8 mouse cellular contexts compared by ENCODE assay signal in genomic region chr11:120378611-120379540, GRCm38 (mm10). TPM values are rescaled to one million over a fixed set of nuclear protein-coding genes. Genes with fewer than 3 reads are reported as not detected.
DNase-seq lines count a peak whose midpoint lies in the region; ATAC-seq lines count a peak whose summit lies in the region.

Gene Faap100, minus strand, starts transcription at chr11:120378764.

- intact Hi-C loops in gastrocnemius, postnatal 14 days (cut with DNase I; ENCODE audit: low total_unique reads), result no loop called here
- intact Hi-C loops in left cerebral cortex, postnatal 10 days (cut with DNase I), result loop anchor here (10.0 kb wide), 1 partner anchor 264 kb away; no protein-coding TSS in a partner anchor

- peak; percentile 95 to 97 for DNase-seq in adrenal gland, adult (ENCODE audit: inconsistent age in 2 of 2, low spot score in 1 of 2)
- peak; percentile 95 for DNase-seq in embryo, embryonic 10.5 days (ENCODE audit: low spot score)
- peak; percentile 92 for DNase-seq in gastrocnemius, postnatal 14 days
- peak; percentile 85 to 94 for DNase-seq in left cerebral cortex, postnatal 10 days (ENCODE audit: extremely low spot score in 1 of 2, low spot score in 2 of 2)
- DNase-seq in right cerebral cortex, postnatal 25 days, result peak; percentile 86
- peak; percentile 89 to 90 for DNase-seq in urinary bladder, postnatal 4 days (ENCODE audit: low spot score in 2 of 2)

- ATAC-seq in inflammation-experienced regulatory T-cells, adult 6 months, result peak; percentile 89
- peak; percentile 80 for ATAC-seq in megakaryocyte-erythroid progenitor cell, adult 5-6 weeks (replicated peaks; ENCODE audit: low FRiP score, low TSS enrichment, poor library complexity, severe bottlenecking)

RNA-seq across cellular contexts. Expression of gene Faap100, which starts in this region (rescaled TPM):
- 10 to 100 TPM; 11.2 to 16.0 TPM for total RNA-seq in gastrocnemius, postnatal 14 days (2021)
- 10 to 100 TPM; 15.9 to 23.1 (median 17.9) TPM for polyA plus RNA-seq in inflammation-experienced regulatory T-cells, adult 6 months (2017; shearing (Covaris generic))
- total RNA-seq in left cerebral cortex, postnatal 10 days (2021), result 10 to 100 TPM; 59.2 to 64.4 TPM
- 31.0 and 34.7 TPM in 2 replicates for total RNA-seq in megakaryocyte-erythroid progenitor cell, adult 5-6 weeks (2014; fragmentation: Nextera tagmentation)
- total RNA-seq in megakaryocyte-erythroid progenitor cell, adult 5-6 weeks (2017), result 11.3 and 11.6 TPM in 2 replicates

Comparison
In these comparisons a context has a peak if more than half of its experiments do, and no peak if none do; other contexts are left out.
1. Peak in every context shown above with its lines: DNase-seq and ATAC-seq.